Mouse (Mus musculus) liver, embryonic 11.5 days (tissue): ENCODE results near the gene Ilf3. TPM values are rescaled to one million over a fixed set of nuclear protein-coding genes. Genes with fewer than 3 reads are reported as not detected.

ENCODE experiments used
- ATAC-seq: fragments of 200-750 bp; cut with Nextera tagmentation; replicated peaks from 2 replicates; pipeline ENCODE4 v1.8.0; 2017; ENCODE audit warnings: moderate number of reproducible peaks, mild to moderate bottlenecking, moderate TSS enrichment, moderate library complexity; ENCODE audit not compliant: low FRiP score
- DNase-seq: peaks from one replicate; pipeline ENCODE4 v3.0.0-alpha.2; 2017; ENCODE audit warnings: low spot score
- H3K27ac ChIP-seq: fragments of 300-500 bp; sonication (generic); 2 replicates; pipeline ENCODE4 v1.5.1; 2014; ENCODE audit warnings: mild to moderate bottlenecking, low read depth, low read length, control low read depth
- H3K27me3 ChIP-seq: fragments of 300-500 bp; sonication (generic); replicated peaks from 2 replicates; pipeline ENCODE4 v1.6.1; 2014; ENCODE audit warnings: low read length, mixed read lengths; ENCODE audit not compliant: control insufficient read depth, insufficient read depth
- H3K36me3 ChIP-seq: fragments of 300-500 bp; sonication (generic); 2 replicates; pipeline ENCODE4 v1.6.1; 2014; ENCODE audit warnings: mild to moderate bottlenecking, low read length, moderate library complexity, mixed read lengths; ENCODE audit not compliant: control insufficient read depth, insufficient read depth
- H3K4me1 ChIP-seq: fragments of 300-500 bp; sonication (generic); replicated peaks from 2 replicates; pipeline ENCODE4 v1.6.1; 2014; ENCODE audit warnings: low read length, mixed read lengths; ENCODE audit not compliant: control insufficient read depth, insufficient read depth
- H3K4me2 ChIP-seq: fragments of 300-500 bp; sonication (generic); 2 replicates; pipeline ENCODE4 v1.6.1; 2014; ENCODE audit warnings: mild to moderate bottlenecking, control low read depth, moderate library complexity
- H3K4me3 ChIP-seq: fragments of 300-500 bp; sonication (generic); 2 replicates; pipeline ENCODE4 v1.5.1; 2014; ENCODE audit warnings: low read depth, low read length, control low read depth
- H3K9ac ChIP-seq: fragments of 300-500 bp; sonication (generic); 2 replicates; pipeline ENCODE4 v1.6.1; 2014; ENCODE audit warnings: low read depth, low read length, control low read depth
- H3K9me3 ChIP-seq: fragments of 300-500 bp; sonication (generic); 2 replicates; pipeline ENCODE4 v1.6.1; 2016; ENCODE audit warnings: low read length, inconsistent platforms, mixed read lengths; ENCODE audit not compliant: control insufficient read depth
- WGBS: fragments of 180-500 bp; shearing (Covaris S2); extraction: QIAGEN DNeasy Blood & Tissue Kit; methylation state at CpG from one replicate; pipeline ENCODE4 v1.1.7; 2014; 5-methylcytosine and 5-hydroxymethylcytosine counted together
- polyA plus RNA-seq: library from polyadenylated mRNA; unstranded; fragments of >200 nt; fragmentation: Nextera tagmentation; extraction: Ambion mirVana; gene quantifications from 2 replicates; pipeline ENCODE4 v1.2.1, GENCODE M21; 2014

Gene Ilf3
- polyA plus RNA-seq, 1 experiment from 2014 or later, result 141 TPM

DNA sequence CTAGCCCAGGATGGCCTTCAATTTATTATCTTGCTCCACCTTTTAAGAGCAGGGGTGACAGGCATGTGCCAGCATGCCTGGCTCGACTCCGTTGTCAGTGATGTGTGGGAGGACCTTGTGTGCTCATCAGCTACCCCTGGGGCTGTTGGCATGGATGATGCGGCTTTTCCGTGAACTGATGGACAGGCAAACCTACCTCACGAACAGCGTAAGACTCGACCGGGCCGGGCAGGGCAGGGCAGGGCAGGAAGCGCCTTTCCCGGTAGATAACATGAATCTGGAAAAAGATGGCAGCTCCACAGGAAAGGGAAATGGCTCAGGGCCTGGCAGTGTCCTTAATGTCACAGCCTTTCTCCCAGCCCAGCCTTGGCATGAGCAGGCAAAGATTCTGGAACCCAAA is 43.4 kb upstream of the Ilf3 start:
- Histone ChIP-seq H3K4me1 (peaks cover 32% of the 10 kb centered on the region), H3K4me3 (no peak overlapping the region), H3K9me3 (no peaks in the 10 kb centered on the region), H3K9ac (no peak overlapping the region), H3K27ac (no peak overlapping the region), H3K27me3 (no peaks in the 10 kb centered on the region), H3K4me2 (no peak overlapping the region), H3K36me3 (no peaks in the 10 kb centered on the region)
- 51% methylated on average over 11 of the region's 11 CpGs for WGBS
- no peak for ATAC-seq
- DNase-seq, result no peak

DNA sequence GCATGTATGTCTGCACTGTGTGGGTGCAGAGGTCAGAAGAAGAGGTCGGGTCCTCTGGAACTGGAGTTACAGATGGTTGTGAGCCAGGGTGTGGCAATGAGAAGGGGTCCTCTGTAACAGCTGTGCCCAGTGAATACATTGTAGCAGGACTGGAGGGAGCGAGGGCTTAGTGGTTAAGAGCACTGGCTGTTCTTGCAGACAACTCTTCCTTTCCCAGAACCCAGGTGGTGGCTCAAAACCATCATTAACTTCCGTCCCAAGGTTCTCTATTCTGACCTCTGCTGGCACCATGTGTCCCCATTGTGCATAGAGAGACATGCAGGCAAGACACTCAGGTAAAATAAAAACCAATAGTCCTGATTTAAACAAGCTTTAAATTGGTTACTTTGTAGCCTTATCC is 40.1 kb upstream of the Ilf3 start:
- no peaks in the 10 kb centered on the region for H3K27me3 ChIP-seq
- H3K4me1 ChIP-seq, result peaks cover 30% of the 10 kb centered on the region
- no peak for ATAC-seq
- no peak overlapping the region for H3K4me3 ChIP-seq
- H3K9ac ChIP-seq, result no peak overlapping the region
- no peak overlapping the region for H3K4me2 ChIP-seq
- H3K27ac ChIP-seq, result no peak overlapping the region
- DNase-seq, result no peak
- no peaks in the 10 kb centered on the region for H3K9me3 ChIP-seq
- WGBS, result 49% methylated on average over 3 of the region's 3 CpGs
- H3K36me3 ChIP-seq, result no peaks in the 10 kb centered on the region

DNA sequence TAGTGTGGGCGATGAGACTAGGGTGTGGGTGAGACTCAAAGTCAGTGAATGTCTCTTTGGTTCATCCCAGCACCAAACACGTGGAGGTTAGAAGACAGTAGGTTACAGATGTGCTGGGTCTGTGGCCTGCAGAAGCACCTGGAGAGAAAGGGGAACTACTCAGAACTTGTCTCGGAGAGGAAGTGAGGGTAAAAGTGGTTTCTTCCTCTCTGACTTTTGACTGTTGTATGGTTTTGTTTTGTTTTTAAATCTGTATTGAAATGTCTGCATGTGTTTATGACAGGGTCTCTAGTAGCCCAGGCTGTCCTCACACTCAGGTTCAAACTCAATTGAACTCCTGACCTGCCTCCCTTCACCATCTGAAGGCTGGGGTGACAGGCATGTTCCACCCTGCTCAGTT is 39.6 kb upstream of the Ilf3 start:
- WGBS, result 61% methylated on average over 3 of the region's 3 CpGs
- Histone ChIP-seq H3K4me2 (no peak overlapping the region), H3K4me3 (no peak overlapping the region), H3K9ac (no peak overlapping the region), H3K27ac (no peak overlapping the region), H3K9me3 (no peaks in the 10 kb centered on the region), H3K27me3 (no peaks in the 10 kb centered on the region), H3K4me1 (peaks cover 31% of the 10 kb centered on the region), H3K36me3 (no peaks in the 10 kb centered on the region)
- ATAC-seq, result no peak
- no peak for DNase-seq

DNA sequence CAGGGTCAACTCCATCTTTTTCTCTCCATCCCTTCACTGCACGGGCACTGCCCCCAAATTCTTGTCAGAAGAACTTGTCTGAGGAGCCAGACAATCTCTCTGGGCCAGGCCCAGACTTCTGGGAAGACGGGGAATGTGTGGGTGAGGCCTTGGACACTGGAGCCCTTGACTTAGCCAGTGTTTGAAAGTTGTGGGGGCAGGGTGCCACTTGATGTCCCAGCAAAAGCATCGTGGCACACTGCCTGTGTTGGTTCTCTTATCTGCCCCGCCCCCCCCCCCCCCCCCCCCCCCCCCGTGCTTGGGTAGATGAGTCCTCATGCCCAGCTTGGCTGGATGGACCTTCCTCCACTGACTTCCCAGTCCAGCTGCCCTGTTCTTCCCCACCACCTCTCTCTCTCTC is 38.6 kb upstream of the Ilf3 start:
- H3K4me1 ChIP-seq, result peaks cover 25% of the 10 kb centered on the region

DNA sequence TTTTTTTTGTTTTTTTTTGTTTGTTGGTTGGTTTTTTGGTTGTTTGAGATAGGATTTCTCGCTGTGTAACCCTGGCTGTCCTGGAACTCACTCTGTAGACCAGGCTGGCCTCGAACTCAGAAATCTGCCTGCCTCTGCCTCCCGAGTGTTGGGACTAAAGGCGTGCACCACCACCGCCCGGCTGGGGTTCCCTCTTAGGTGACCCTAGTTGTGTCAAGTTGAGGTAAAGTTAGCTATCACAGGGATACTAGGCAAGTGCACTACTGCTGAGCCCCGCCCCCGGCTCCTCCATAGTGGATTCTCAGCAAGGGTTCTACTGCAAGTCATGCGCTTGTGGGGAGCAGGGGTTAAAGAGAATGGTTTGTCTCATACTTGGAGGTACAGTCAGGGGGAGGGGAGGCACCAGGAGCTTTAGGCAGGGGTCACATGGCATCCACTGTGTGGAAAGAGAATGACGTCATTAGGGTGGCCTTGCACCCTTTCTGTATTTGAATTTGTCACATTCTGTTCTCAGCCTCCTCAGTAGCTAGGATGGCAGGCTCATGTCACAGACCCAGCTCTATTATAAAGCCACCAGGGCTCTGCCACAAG is 37.9 kb upstream of the Ilf3 start:
- Histone ChIP-seq H3K27ac (no peak overlapping the region), H3K9ac (no peak overlapping the region), H3K4me3 (no peak overlapping the region), H3K36me3 (no peaks in the 10 kb centered on the region), H3K9me3 (no peaks in the 10 kb centered on the region), H3K4me1 (peaks cover 25% of the 10 kb centered on the region), H3K4me2 (no peak overlapping the region), H3K27me3 (no peaks in the 10 kb centered on the region)
- no peak for ATAC-seq
- WGBS, result 87% methylated on average over 10 of the region's 10 CpGs
- no peak for DNase-seq

More for the DNA sequence above, 38.6 kb upstream of the Ilf3 start:
- no peaks in the 10 kb centered on the region for H3K9me3 ChIP-seq
- no peaks in the 10 kb centered on the region for H3K36me3 ChIP-seq
- 43% methylated on average over 3 of the region's 5 CpGs for WGBS
- no peak overlapping the region for H3K27ac ChIP-seq
- ATAC-seq (no peak), DNase-seq (no peak)
- H3K4me2 ChIP-seq, result no peak overlapping the region
- H3K9ac ChIP-seq, result no peak overlapping the region
- no peak overlapping the region for H3K4me3 ChIP-seq
- H3K27me3 ChIP-seq, result no peaks in the 10 kb centered on the region

DNA sequence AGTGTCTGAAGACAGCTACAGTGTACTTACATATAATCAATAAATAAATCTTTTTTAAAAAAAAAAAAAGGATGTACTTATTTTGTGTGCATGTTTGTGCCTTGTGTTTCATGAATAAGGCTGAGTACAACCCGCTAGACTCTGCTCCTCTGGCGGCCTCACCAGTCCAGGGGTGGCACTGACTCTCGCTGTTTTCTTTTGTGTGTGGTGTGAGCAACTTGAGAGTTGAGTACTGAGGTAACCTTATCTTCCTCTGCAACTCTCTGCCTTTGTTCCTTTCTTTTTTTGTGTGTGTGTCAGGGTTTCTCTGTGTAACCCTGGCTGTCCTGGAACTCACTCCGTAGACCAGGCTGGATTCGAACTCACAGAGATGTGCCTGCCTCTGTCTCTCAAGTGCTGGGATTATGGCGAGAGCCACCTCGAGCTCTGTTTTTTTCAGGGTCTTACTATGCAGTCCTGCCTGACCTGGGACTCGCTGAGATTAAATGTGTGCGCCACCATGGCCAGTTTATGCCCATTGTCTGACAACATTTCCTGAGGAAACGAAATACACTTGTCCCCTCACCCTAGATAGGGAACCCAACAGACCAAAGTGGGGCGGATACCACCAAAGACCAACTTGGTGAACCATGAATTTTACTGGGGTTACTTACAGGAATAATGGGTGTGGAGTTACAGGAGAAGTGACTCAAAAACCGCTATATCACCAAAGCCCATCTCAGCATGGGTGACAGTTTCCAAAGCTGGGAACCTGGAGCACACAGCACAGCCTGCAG is 36.1 kb upstream of the Ilf3 start:
- Histone ChIP-seq H3K27me3 (no peaks in the 10 kb centered on the region), H3K36me3 (peaks cover 3% of the 10 kb centered on the region; the same call in 1 of the 2 replicates), H3K9ac (no peak overlapping the region), H3K4me3 (no peak overlapping the region), H3K4me2 (no peak overlapping the region; the same call in 1 of the 2 replicates), H3K9me3 (no peaks in the 10 kb centered on the region), H3K4me1 (peaks cover 25% of the 10 kb centered on the region), H3K27ac (0 out of 2 replicates have a peak overlapping the region, but pooled peaks have one; percentile 38)
- no peak for ATAC-seq
- 59% methylated on average over 12 of the region's 12 CpGs for WGBS
- DNase-seq, result no peak

DNA sequence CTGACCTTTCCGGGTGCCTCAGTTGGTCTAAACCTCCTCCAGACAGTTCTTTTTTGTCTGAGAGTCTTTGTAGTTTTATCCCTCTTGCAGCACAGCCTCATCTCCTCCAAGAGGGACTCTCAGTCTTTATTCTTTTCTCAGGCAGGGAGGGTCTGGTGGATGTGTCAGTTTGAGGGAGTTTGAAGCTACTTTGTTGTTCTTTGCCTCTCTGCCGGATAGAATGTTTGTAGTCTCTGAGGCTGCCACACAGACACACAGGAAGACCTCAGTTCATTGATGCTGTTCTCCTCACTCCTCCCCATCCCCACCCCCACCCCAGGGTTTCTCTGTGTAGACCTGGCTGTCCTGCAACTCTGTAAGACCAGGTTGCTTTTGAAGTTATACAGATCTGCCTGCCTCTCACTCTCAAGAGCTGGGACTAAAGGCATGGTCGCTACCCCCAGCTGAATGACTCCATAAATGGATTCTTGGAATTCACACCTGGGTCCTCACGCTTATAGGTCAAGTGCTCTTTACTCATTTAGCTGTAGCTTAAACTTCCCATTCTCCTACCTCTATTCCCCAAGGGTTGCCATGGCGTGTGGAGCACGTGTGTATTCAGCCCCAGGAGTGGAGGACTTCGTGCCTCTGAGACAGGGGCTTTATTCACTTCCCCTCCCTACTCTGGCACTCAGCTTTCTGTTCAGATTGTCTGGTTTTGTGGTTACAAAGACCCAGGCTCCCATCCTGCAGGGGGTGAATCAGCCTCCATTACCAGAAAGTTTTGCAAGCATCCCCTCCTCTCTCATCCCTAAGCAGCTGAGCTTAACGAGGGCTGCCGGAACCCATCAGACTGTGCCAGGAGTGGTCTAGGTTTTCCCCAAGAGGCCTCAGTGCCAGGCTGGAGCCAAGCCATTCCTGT is 35.3 kb upstream of the Ilf3 start:
- H3K36me3 ChIP-seq, result peaks cover 3% of the 10 kb centered on the region; the same call in 1 of the 2 replicates
- peaks cover 26% of the 10 kb centered on the region for H3K4me1 ChIP-seq
- no peak overlapping the region for H3K4me3 ChIP-seq
- peak overlapping the region; percentile 38 for H3K27ac ChIP-seq
- no peaks in the 10 kb centered on the region for H3K9me3 ChIP-seq
- ATAC-seq (no peak), DNase-seq (no peak)
- no peak overlapping the region for H3K9ac ChIP-seq
- no peak overlapping the region; the same call in 1 of the 2 replicates for H3K4me2 ChIP-seq
- H3K27me3 ChIP-seq, result no peaks in the 10 kb centered on the region
- 42% methylated on average over 9 of the region's 9 CpGs for WGBS

DNA sequence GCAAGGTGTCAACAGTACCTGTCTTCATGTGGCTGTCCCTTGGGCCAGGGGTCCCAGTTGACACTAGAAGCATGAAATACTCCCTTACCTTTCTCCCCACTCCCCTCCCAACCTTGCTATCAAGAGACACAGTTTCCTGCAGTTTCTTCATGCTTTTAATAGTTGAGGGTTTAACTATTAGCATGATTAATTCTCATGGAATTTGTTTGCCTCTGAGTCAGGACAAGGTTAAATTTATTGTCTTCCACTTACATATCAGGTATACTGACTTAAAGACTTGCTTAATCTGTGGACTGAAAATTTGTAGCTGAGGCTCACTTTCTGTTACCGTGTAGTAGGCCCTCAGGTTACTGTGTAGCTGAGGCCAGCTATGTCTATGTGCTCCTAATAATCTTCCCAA is 34.1 kb upstream of the Ilf3 start:
- DNase-seq, result no peak
- H3K27ac ChIP-seq, result no peak overlapping the region
- no peak for ATAC-seq
- no peak overlapping the region for H3K4me3 ChIP-seq
- 74% methylated on average over 1 of the region's 1 CpGs for WGBS
- H3K9ac ChIP-seq, result no peak overlapping the region
- H3K36me3 ChIP-seq, result peaks cover 3% of the 10 kb centered on the region; the same call in 1 of the 2 replicates
- no peaks in the 10 kb centered on the region for H3K27me3 ChIP-seq
- H3K4me2 ChIP-seq, result no peak overlapping the region
- no peaks in the 10 kb centered on the region for H3K9me3 ChIP-seq
- peaks cover 30% of the 10 kb centered on the region for H3K4me1 ChIP-seq
